Mouse (Mus musculus) hindbrain, embryonic 10.5 days (tissue): Measurements from ENCODE around the gene Zyx. TPM values are rescaled to one million over a fixed set of nuclear protein-coding genes. Genes with fewer than 3 reads are reported as not detected.

Experiments used
- DNase-seq: peaks from one replicate; pipeline ENCODE4 v3.0.0-alpha.2; 2017; ENCODE audit warnings: low spot score
- H3K27ac ChIP-seq: fragments of 300-500 bp; sonication (generic); 2 replicates; pipeline ENCODE4 v1.5.1; 2016; ENCODE audit warnings: mild to moderate bottlenecking, moderate library complexity
- H3K27me3 ChIP-seq: fragments of 300-500 bp; sonication (generic); 2 replicates; pipeline ENCODE4 v1.6.1; 2016; ENCODE audit warnings: mild to moderate bottlenecking; ENCODE audit not compliant: poor library complexity, insufficient read depth, severe bottlenecking
- H3K36me3 ChIP-seq: fragments of 300-500 bp; sonication (generic); 2 replicates; pipeline ENCODE4 v1.6.1; 2016; ENCODE audit warnings: mild to moderate bottlenecking, moderate library complexity
- H3K4me1 ChIP-seq: fragments of 300-500 bp; sonication (generic); replicated peaks from 2 replicates; pipeline ENCODE4 v1.6.1; 2016; ENCODE audit warnings: mild to moderate bottlenecking
- H3K4me3 ChIP-seq: fragments of 300-500 bp; sonication (generic); 2 replicates; pipeline ENCODE4 v1.5.1; 2016; ENCODE audit warnings: mild to moderate bottlenecking, moderate library complexity
- H3K9me3 ChIP-seq: fragments of 300-500 bp; sonication (generic); 2 replicates; pipeline ENCODE4 v1.6.1; 2016; ENCODE audit warnings: mild to moderate bottlenecking, moderate library complexity
- WGBS: fragments of 180-500 bp; shearing (Covaris S2); methylation state at CpG from one replicate; pipeline ENCODE4 v1.1.7; 2016; 5-methylcytosine and 5-hydroxymethylcytosine counted together
- polyA plus RNA-seq: library from polyadenylated mRNA; unstranded; fragments of >200 nt; fragmentation: Nextera tagmentation; extraction: Ambion mirVana; gene quantifications from 2 replicates; pipeline ENCODE4 v1.2.1, GENCODE M21; 2016

The Zyx gene
- polyA plus RNA-seq: 86.0 and 103 TPM in 2 replicates

GRCm38 (mm10) chr6:42349426-42350020 lies at the start of gene Zyx:
Gene Zyx, plus strand, starts transcription at chr6:42349630.
- H3K27me3 ChIP-seq: no peaks in the 10 kb centered on the region
- H3K36me3 ChIP-seq: peaks cover 32% of the 10 kb centered on the region
- 1% methylated on average over 35 of the region's 36 CpGs for WGBS
- peak; percentile 93 for DNase-seq
- peaks cover 40% of the 10 kb centered on the region for H3K4me1 ChIP-seq
- peak within 1 kb of the TSS; percentile 97 for H3K27ac ChIP-seq
- H3K4me3 ChIP-seq: peak within 1 kb of the TSS; percentile 90
- no peaks in the 10 kb centered on the region for H3K9me3 ChIP-seq

GRCm38 (mm10) chr6:42309816-42310378 lies 39.5 kb upstream of the Zyx start:
- H3K27ac ChIP-seq: no peak overlapping the region
- H3K9me3 ChIP-seq: no peaks in the 10 kb centered on the region
- peaks cover 99% of the 10 kb centered on the region for H3K36me3 ChIP-seq
- 48% methylated on average over 8 of the region's 8 CpGs for WGBS
- DNase-seq: no peak
- no peaks in the 10 kb centered on the region for H3K4me1 ChIP-seq
- no peak overlapping the region for H3K4me3 ChIP-seq
- H3K27me3 ChIP-seq: no peaks in the 10 kb centered on the region

GRCm38 (mm10) chr6:42310427-42311053 lies 38.9 kb upstream of the Zyx start:
- Histone ChIP-seq H3K27ac (no peak overlapping the region), H3K4me1 (no peaks in the 10 kb centered on the region), H3K27me3 (no peaks in the 10 kb centered on the region), H3K36me3 (peaks cover 95% of the 10 kb centered on the region), H3K4me3 (no peak overlapping the region), H3K9me3 (no peaks in the 10 kb centered on the region)
- DNase-seq: no peak
- 88% methylated on average over 2 of the region's 2 CpGs for WGBS

- Histone ChIP-seq H3K4me3 (no peak overlapping the region), H3K27me3 (peaks cover 26% of the 10 kb centered on the region), H3K4me1 (peaks cover 5% of the 10 kb centered on the region), H3K27ac (no peak overlapping the region), H3K36me3 (peaks cover 55% of the 10 kb centered on the region), H3K9me3 (no peaks in the 10 kb centered on the region)
- 80% methylated on average over 4 of the region's 4 CpGs for WGBS
- DNase-seq: no peak
Observed at GRCm38 (mm10) chr6:42318293-42318692, 31.1 kb upstream of the Zyx start.

- peaks cover 32% of the 10 kb centered on the region for H3K27me3 ChIP-seq
- no peaks in the 10 kb centered on the region for H3K9me3 ChIP-seq
- H3K4me3 ChIP-seq: peak overlapping the region; percentile 81
- 1% methylated on average over 28 of the region's 28 CpGs for WGBS
- peaks cover 11% of the 10 kb centered on the region for H3K36me3 ChIP-seq
- H3K4me1 ChIP-seq: peaks cover 14% of the 10 kb centered on the region
- no peak for DNase-seq
- H3K27ac ChIP-seq: peak overlapping the region; percentile 92
Observed at GRCm38 (mm10) chr6:42323371-42324066, 25.9 kb upstream of the Zyx start.

- peak overlapping the region; percentile 81 for H3K4me3 ChIP-seq
Observed at GRCm38 (mm10) chr6:42324067-42324481, 25.4 kb upstream of the Zyx start.

GRCm38 (mm10) chr6:42324482-42325267 lies 24.8 kb upstream of the Zyx start, which contains the start of gene Fam131b:
Gene Fam131b, minus strand, starts transcription at chr6:42324643.
- peaks cover 14% of the 10 kb centered on the region for H3K4me1 ChIP-seq
- peak within 1 kb of the TSS; percentile 81 for H3K4me3 ChIP-seq
- peak within 1 kb of the TSS; percentile 92 for H3K27ac ChIP-seq
- WGBS: 1% methylated on average over 62 of the region's 68 CpGs
- no peaks in the 10 kb centered on the region for H3K9me3 ChIP-seq
- H3K27me3 ChIP-seq: peaks cover 32% of the 10 kb centered on the region
- H3K36me3 ChIP-seq: 0 out of 2 replicates have a peak, but pooled peaks cover 6% of the 10 kb centered on the region
- DNase-seq: peak; percentile 71

More at GRCm38 (mm10) chr6:42324067-42324481, 25.4 kb upstream of the Zyx start:
- Histone ChIP-seq H3K9me3 (no peaks in the 10 kb centered on the region), H3K4me1 (peaks cover 14% of the 10 kb centered on the region), H3K27ac (peak overlapping the region; percentile 92), H3K27me3 (peaks cover 32% of the 10 kb centered on the region), H3K36me3 (0 out of 2 replicates have a peak, but pooled peaks cover 6% of the 10 kb centered on the region)
- 1% methylated on average over 23 of the region's 32 CpGs for WGBS
- peak; percentile 62 for DNase-seq

GRCm38 (mm10) chr6:42325268-42325609 lies 24.2 kb upstream of the Zyx start:
- Histone ChIP-seq H3K27ac (peak overlapping the region; percentile 92), H3K4me3 (peak overlapping the region; percentile 81), H3K9me3 (no peaks in the 10 kb centered on the region), H3K4me1 (peaks cover 14% of the 10 kb centered on the region), H3K36me3 (0 out of 2 replicates have a peak, but pooled peaks cover 6% of the 10 kb centered on the region), H3K27me3 (peaks cover 32% of the 10 kb centered on the region)
- peak; percentile 88 for DNase-seq
- WGBS: 4% methylated on average over 7 of the region's 7 CpGs

- peaks cover 24% of the 10 kb centered on the region for H3K27me3 ChIP-seq
- 93% methylated on average over 3 of the region's 3 CpGs for WGBS
- no peak for DNase-seq
Observed at GRCm38 (mm10) chr6:42326509-42326908, 22.9 kb upstream of the Zyx start.

GRCm38 (mm10) chr6:42328757-42329156 lies 20.7 kb upstream of the Zyx start:
- peaks cover 1% of the 10 kb centered on the region for H3K27me3 ChIP-seq
- 78% methylated on average over 3 of the region's 3 CpGs for WGBS
- no peaks in the 10 kb centered on the region for H3K36me3 ChIP-seq
- no peak overlapping the region for H3K27ac ChIP-seq
- H3K9me3 ChIP-seq: no peaks in the 10 kb centered on the region
- no peak overlapping the region for H3K4me3 ChIP-seq
- DNase-seq: no peak
- H3K4me1 ChIP-seq: peaks cover 4% of the 10 kb centered on the region

More at GRCm38 (mm10) chr6:42326509-42326908, 22.9 kb upstream of the Zyx start:
- H3K9me3 ChIP-seq: no peaks in the 10 kb centered on the region
- H3K27ac ChIP-seq: no peak overlapping the region
- H3K4me3 ChIP-seq: no peak overlapping the region
- peaks cover 14% of the 10 kb centered on the region for H3K4me1 ChIP-seq
- H3K36me3 ChIP-seq: no peaks in the 10 kb centered on the region

GRCm38 (mm10) chr6:42330216-42330615 lies 19.2 kb upstream of the Zyx start:
- no peak for DNase-seq
- Histone ChIP-seq H3K27me3 (no peaks in the 10 kb centered on the region), H3K27ac (no peak overlapping the region), H3K4me3 (no peak overlapping the region), H3K4me1 (no peaks in the 10 kb centered on the region), H3K9me3 (no peaks in the 10 kb centered on the region), H3K36me3 (no peaks in the 10 kb centered on the region)
- 76% methylated on average over 3 of the region's 3 CpGs for WGBS

- Histone ChIP-seq H3K4me3 (no peak overlapping the region), H3K27ac (no peak overlapping the region), H3K36me3 (no peaks in the 10 kb centered on the region), H3K4me1 (no peaks in the 10 kb centered on the region), H3K27me3 (no peaks in the 10 kb centered on the region), H3K9me3 (no peaks in the 10 kb centered on the region)
- WGBS: 89% methylated on average over 3 of the region's 3 CpGs
- no peak for DNase-seq
Observed at GRCm38 (mm10) chr6:42330946-42331345, 18.5 kb upstream of the Zyx start.
